Mouse (Mus musculus) heart, adult 2 months (tissue): ENCODE measurements around the gene Akr1c13. TPM values are rescaled to one million over a fixed set of nuclear protein-coding genes. Genes with fewer than 3 reads are reported as not detected.
"Not testable (repeated sequence)": the region's sequence is repeated elsewhere in the genome, so short reads cannot be mapped to it uniquely, and the experiment has no call there.

Experiments
- DNase-seq, 2 experiments: peaks; one replicate each; pipeline ENCODE4 v3.0.0; 2021
- H3K27ac ChIP-seq: fragments of 200-600 bp; 2 replicates; pipeline ENCODE4 v1.8.1; 2022
- H3K27me3 ChIP-seq: fragments of 200-500 bp; 2 replicates; pipeline ENCODE4 v1.6.1; 2012; ENCODE audit warnings: mild to moderate bottlenecking, low read length, inconsistent platforms, mixed read lengths; ENCODE audit not compliant: control insufficient read depth, insufficient read depth
- H3K36me3 ChIP-seq: fragments of 200-500 bp; 2 replicates; pipeline ENCODE4 v1.6.1; 2012; ENCODE audit warnings: low read length, inconsistent platforms; ENCODE audit not compliant: control insufficient read depth, insufficient read depth
- H3K4me1 ChIP-seq: fragments of 200-500 bp; 2 replicates; pipeline ENCODE4 v1.6.1; 2011; ENCODE audit warnings: low read length; ENCODE audit not compliant: control insufficient read depth, insufficient read depth
- H3K4me3 ChIP-seq: fragments of 200-600 bp; 2 replicates; pipeline ENCODE4 v1.8.1; 2022
- H3K79me2 ChIP-seq: fragments of 200-500 bp; replicated peaks from 2 replicates; pipeline ENCODE4 v1.6.1; 2012; ENCODE audit warnings: mild to moderate bottlenecking, inconsistent platforms, low read length, moderate library complexity, mixed read lengths; ENCODE audit not compliant: control insufficient read depth, insufficient read depth
- H3K9ac ChIP-seq: fragments of 200-500 bp; 2 replicates; pipeline ENCODE4 v1.6.1; 2012; ENCODE audit warnings: low read depth, mild to moderate bottlenecking, control low read depth, inconsistent platforms, low read length, mixed read lengths
- CTCF ChIP-seq: fragments of 200-600 bp; IDR thresholded peaks from 2 replicates; pipeline ENCODE4 v1.8.1; 2022; ENCODE audit warnings: antibody characterized with exemption, mild to moderate bottlenecking, moderate library complexity
- EP300 ChIP-seq: fragments of 200-500 bp; IDR thresholded peaks from 2 replicates; pipeline ENCODE4 v1.6.1; 2011; ENCODE audit warnings: low read depth, low read length, control low read depth; ENCODE audit not compliant: insufficient read depth
- POLR2A ChIP-seq: fragments of 200-500 bp; IDR thresholded peaks from 2 replicates; pipeline ENCODE4 v1.6.1; 2011; ENCODE audit warnings: mild to moderate bottlenecking, low read depth, low read length, control low read depth; ENCODE audit not compliant: insufficient read depth
- WGBS: fragments of 180-500 bp; shearing (Covaris S2); methylation state at CpG from one replicate; pipeline ENCODE4 v1.1.7; 2018; 5-methylcytosine and 5-hydroxymethylcytosine counted together
- intact Hi-C: fragments of 180-260 bp; cut with DNase I; formaldehyde crosslinking; loops from one replicate; pipeline ENCODE4 v1.15.1; 2025
- polyA plus RNA-seq: library from polyadenylated mRNA; depleted of rRNA; stranded (reverse); fragments of >200 nt; gene quantifications from 2 replicates; pipeline ENCODE4 v1.2.3, GENCODE M21; 2012
- total RNA-seq, 2 experiments: library from RNA; stranded (reverse); gene quantifications; 2 replicates each; pipeline ENCODE4 v1.2.3; 2021

Akr1c13 gene
- total and polyA plus RNA-seq, 3 experiments = 1.0 to 1.5 (median 1.0) TPM

GRCm38 (mm10) chr13:4172978-4173377, 18.0 kb upstream of the Akr1c13 start:
- Histone ChIP-seq H3K27me3 (no peaks in the 10 kb centered on the region), H3K36me3 (no peaks in the 10 kb centered on the region), H3K9ac (no peak overlapping the region), H3K4me1 (no peaks in the 10 kb centered on the region), H3K27ac (no peak overlapping the region), H3K79me2 (no peaks in the 10 kb centered on the region), H3K4me3 (no peak overlapping the region)
- DNase-seq = no peak
- WGBS = 35% methylated on average over 2 of the region's 2 CpGs
- TF ChIP-seq EP300 (no peak), CTCF (no peak), POLR2A (no peak)
- intact Hi-C loops = no loop called here

GRCm38 (mm10) chr13:4181321-4181720, 9.6 kb upstream of the Akr1c13 start:
- H3K4me1 ChIP-seq, H3K9ac ChIP-seq, H3K27me3 ChIP-seq, H3K4me3 ChIP-seq, H3K27ac ChIP-seq, H3K79me2 ChIP-seq, H3K36me3 ChIP-seq, DNase-seq, intact Hi-C loops: not testable (repeated sequence)
- WGBS = 88% methylated on average over 4 of the region's 4 CpGs

GRCm38 (mm10) chr13:4183116-4183515, 7.8 kb upstream of the Akr1c13 start:
- H3K79me2 ChIP-seq = no peaks in the 10 kb centered on the region
- H3K27me3 ChIP-seq = no peaks in the 10 kb centered on the region
- H3K36me3 ChIP-seq = no peaks in the 10 kb centered on the region
- no peak for DNase-seq
- TF ChIP-seq EP300 (no peak), POLR2A (no peak), CTCF (no peak)
- no peak overlapping the region for H3K4me3 ChIP-seq
- WGBS = 59% methylated on average over 9 of the region's 9 CpGs
- no peaks in the 10 kb centered on the region for H3K4me1 ChIP-seq
- 0 out of 2 replicates have a peak overlapping the region, but pooled peaks have one; percentile 42 for H3K9ac ChIP-seq
- intact Hi-C loops = no loop called here
- H3K27ac ChIP-seq = no peak overlapping the region

- 75% methylated on average over 7 of the region's 7 CpGs for WGBS
- H3K27me3 ChIP-seq, intact Hi-C loops, H3K36me3 ChIP-seq, H3K4me1 ChIP-seq, H3K79me2 ChIP-seq, H3K4me3 ChIP-seq, H3K9ac ChIP-seq, DNase-seq, H3K27ac ChIP-seq: not testable (repeated sequence)
- TF ChIP-seq CTCF = 0 out of 2 replicates have a peak, but pooled peaks have one; percentile 9
These were observed 4.1 kb upstream of the Akr1c13 start for GRCm38 (mm10) chr13:4186641-4187411.

- Histone ChIP-seq H3K4me3 (no peak overlapping the region), H3K4me1 (no peaks in the 10 kb centered on the region), H3K27ac (no peak overlapping the region), H3K36me3 (no peaks in the 10 kb centered on the region), H3K27me3 (no peaks in the 10 kb centered on the region), H3K9ac (no peak overlapping the region), H3K79me2 (no peaks in the 10 kb centered on the region)
- TF ChIP-seq POLR2A = no peak
- TF ChIP-seq CTCF = peak; percentile 65
- TF ChIP-seq EP300 = no peak
- DNase-seq = no peak
- intact Hi-C loops = loop anchor here (1.0 kb wide), 1 partner anchor 93 kb away; no protein-coding TSS in a partner anchor
- WGBS = 79% methylated on average over 2 of the region's 2 CpGs
These were observed 2.8 kb upstream of the Akr1c13 start for GRCm38 (mm10) chr13:4188174-4188573.

GRCm38 (mm10) chr13:4192511-4192910, 1.6 kb downstream of the Akr1c13 start:
- H3K4me3 ChIP-seq = no peak overlapping the region
- intact Hi-C loops = no loop called here
- no peak for TF ChIP-seq CTCF
- TF ChIP-seq POLR2A = no peak
- no peak for TF ChIP-seq EP300
- DNase-seq = no peak
- no peak overlapping the region for H3K27ac ChIP-seq
- H3K36me3 ChIP-seq = no peaks in the 10 kb centered on the region
- no peak overlapping the region for H3K9ac ChIP-seq
- no peaks in the 10 kb centered on the region for H3K4me1 ChIP-seq
- H3K27me3 ChIP-seq = no peaks in the 10 kb centered on the region
- H3K79me2 ChIP-seq = no peaks in the 10 kb centered on the region
- 33% methylated on average over 3 of the region's 3 CpGs for WGBS
